ENCODE assay signal across 17 mouse cellular contexts in the genomic region with DNA sequence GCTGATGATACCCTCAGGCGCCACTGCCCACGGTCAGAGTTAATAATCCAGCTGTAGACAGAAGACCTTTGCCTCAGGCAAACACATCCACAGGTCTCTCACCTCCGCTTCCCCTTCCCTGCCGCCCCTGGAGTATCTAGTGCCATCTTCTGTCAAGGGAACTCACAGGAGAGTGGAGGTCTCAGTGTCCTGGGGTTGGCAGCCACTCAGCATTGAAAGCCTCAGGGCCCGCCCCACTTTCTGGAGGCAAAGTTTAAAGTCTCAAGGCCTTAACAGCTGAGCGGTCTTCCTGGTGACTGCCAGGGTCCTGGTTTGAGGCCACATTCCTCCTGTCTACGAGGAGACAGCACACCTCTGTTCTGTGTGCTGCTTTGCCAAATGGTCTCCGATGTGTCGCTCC. TPM values are rescaled to one million over a fixed set of nuclear protein-coding genes. Genes with fewer than 3 reads are reported as not detected.
"Had no signal": no experiment of that assay in that cellular context is flagged by ENCODE, and none has a peak within 500 bp of the region (broad histone marks: within the 10 kb centered on the region; RNA-seq: fewer than 3 reads in every experiment).

No protein-coding gene starts in this region.

- H3K9ac ChIP-seq: limb, embryonic 12.5 days; lung, embryonic 15.5 days; neural tube, embryonic 13.5 days had no signal

- H3K36me3 ChIP-seq: limb, embryonic 12.5 days; lung, embryonic 15.5 days; neural tube, embryonic 13.5 days had no signal

- H3K27me3 ChIP-seq: lung, embryonic 15.5 days had no signal

- ATAC-seq: midbrain, embryonic 16.5 days had no signal

- DNase-seq: layer of hippocampus, adult 9-11 months; layer of hippocampus, postnatal 36 days; lung, postnatal 14 days; retina, postnatal 1 day; right cerebral cortex, postnatal 4 days; spleen, adult 18-20 months; thymus, adult 18-20 months; thymus, postnatal 14 days had no signal

- H3K4me2 ChIP-seq: limb, embryonic 12.5 days; liver, embryonic 11.5 days; lung, embryonic 15.5 days; midbrain, embryonic 11.5 days; neural tube, embryonic 13.5 days had no signal

- H3K27ac ChIP-seq: kidney, postnatal 0 days; limb, embryonic 12.5 days; lung, embryonic 15.5 days; macrophage; neural tube, embryonic 13.5 days had no signal

- H3K9me3 ChIP-seq: limb, embryonic 12.5 days; lung, embryonic 15.5 days; neural tube, embryonic 13.5 days had no signal

- H3K4me3 ChIP-seq: limb, embryonic 12.5 days; lung, embryonic 15.5 days; megakaryocyte, embryonic 14.5 days; neural tube, embryonic 13.5 days had no signal

RNA-seq across cellular contexts. Expression of a gene that starts 3.2 kb away (rescaled TPM):
- polyA plus RNA-seq: macrophage had no signal

RNA-seq across cellular contexts. Expression of a gene that starts 36.3 kb away (rescaled TPM):
- polyA plus RNA-seq: macrophage had no signal
